Mouse (Mus musculus) testis, adult 2 months (tissue): Measurements from ENCODE around the gene Pcnx2. TPM values are rescaled to one million over a fixed set of nuclear protein-coding genes. Genes with fewer than 3 reads are reported as not detected.

Source experiments
- H3K27ac ChIP-seq: fragments of 200-500 bp; 2 replicates; pipeline ENCODE4 v1.5.1; 2012; ENCODE audit warnings: low read depth, low read length; ENCODE audit not compliant: control insufficient read depth, insufficient read depth
- H3K27me3 ChIP-seq: fragments of 200-500 bp; 2 replicates; pipeline ENCODE4 v1.6.1; 2012; ENCODE audit warnings: mild to moderate bottlenecking, low read length, moderate library complexity; ENCODE audit not compliant: control insufficient read depth, insufficient read depth
- H3K36me3 ChIP-seq: fragments of 200-500 bp; 2 replicates; pipeline ENCODE4 v1.6.1; 2012; ENCODE audit warnings: mild to moderate bottlenecking, low read length; ENCODE audit not compliant: control insufficient read depth, insufficient read depth
- H3K4me1 ChIP-seq: fragments of 200-500 bp; 2 replicates; pipeline ENCODE4 v1.6.1; 2012; ENCODE audit warnings: low read length; ENCODE audit not compliant: control insufficient read depth, insufficient read depth
- H3K4me3 ChIP-seq: fragments of 200-500 bp; 2 replicates; pipeline ENCODE4 v1.5.1; 2012; ENCODE audit warnings: low read depth, mild to moderate bottlenecking, low read length, moderate library complexity, mixed read lengths; ENCODE audit not compliant: control insufficient read depth
- CTCF ChIP-seq: fragments of 200-500 bp; IDR thresholded peaks from 2 replicates; pipeline ENCODE4 v1.5.1; 2012; ENCODE audit warnings: low read depth, mild to moderate bottlenecking, inconsistent platforms, low read length, moderate library complexity; ENCODE audit not compliant: control insufficient read depth, insufficient read depth, insufficient replicate concordance
- POLR2A ChIP-seq: fragments of 200-500 bp; IDR thresholded peaks from 2 replicates; pipeline ENCODE4 v1.6.1; 2012; ENCODE audit warnings: low read depth, mild to moderate bottlenecking, inconsistent platforms, low read length, moderate library complexity; ENCODE audit not compliant: control insufficient read depth
- polyA plus RNA-seq: library from polyadenylated mRNA; depleted of rRNA; stranded (reverse); fragments of >200 nt; gene quantifications from 2 replicates; pipeline ENCODE4 v1.2.3, GENCODE M21; 2012; rRNA removed

Gene Pcnx2
- polyA plus RNA-seq: 8.4 and 12.0 TPM in 2 replicates

DNA sequence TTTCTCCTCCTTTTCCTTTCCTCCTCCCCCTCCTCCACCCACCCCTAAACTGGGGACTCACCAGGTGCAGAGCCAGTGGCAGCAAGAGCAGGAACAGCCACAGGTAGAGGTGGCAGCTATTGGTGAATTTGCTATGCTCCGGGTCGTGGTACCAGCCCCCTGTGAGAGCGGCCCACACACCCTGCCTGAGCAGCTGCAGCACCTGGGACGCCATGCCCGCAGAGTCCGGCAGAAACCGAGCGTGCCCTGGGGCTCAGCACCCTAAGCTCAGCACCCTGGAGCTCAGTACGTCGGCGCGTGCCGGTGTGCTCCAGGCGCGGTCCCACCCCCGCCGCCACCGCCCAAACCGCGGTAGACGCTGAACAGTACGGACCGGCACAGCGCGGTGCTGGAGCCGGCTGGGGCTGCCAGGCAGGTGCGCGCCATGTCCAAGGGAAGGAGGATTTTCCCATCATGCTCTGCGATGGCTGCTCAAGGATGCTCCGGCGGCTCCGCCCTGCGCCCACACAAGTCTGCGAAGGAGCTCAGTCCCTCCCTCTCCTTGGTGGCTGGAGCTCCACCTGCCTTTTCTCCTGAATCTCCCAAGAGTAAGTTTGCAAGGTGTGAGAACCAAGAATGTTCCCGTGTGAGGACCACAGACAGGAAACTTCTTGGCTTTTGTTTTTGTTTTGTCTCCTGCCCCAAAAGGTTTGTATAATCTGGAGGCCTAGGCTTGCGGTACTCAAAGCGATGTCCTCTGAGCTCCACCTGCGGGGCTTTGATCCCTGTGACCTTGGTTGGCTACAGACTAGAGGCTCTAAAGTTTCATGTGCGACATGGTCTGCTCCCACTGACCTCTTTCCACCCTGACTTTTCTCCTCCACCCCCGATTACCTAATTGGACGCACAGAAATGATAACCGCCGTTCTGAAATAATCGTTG is at the start of gene Pcnx2:
Gene Pcnx2 (minus strand): TSS at position 450 of the 921 bp plus-strand sequence.
- Histone ChIP-seq H3K4me3 (no peak within 1 kb of the TSS; the same call in 1 of the 2 replicates), H3K27me3 (0 out of 2 replicates have a peak, but pooled peaks cover 2% of the 10 kb centered on the region), H3K36me3 (no peaks in the 10 kb centered on the region), H3K4me1 (peaks cover 5% of the 10 kb centered on the region), H3K27ac (no peak within 1 kb of the TSS)
- TF ChIP-seq CTCF: no peak
- TF ChIP-seq POLR2A: no peak

DNA sequence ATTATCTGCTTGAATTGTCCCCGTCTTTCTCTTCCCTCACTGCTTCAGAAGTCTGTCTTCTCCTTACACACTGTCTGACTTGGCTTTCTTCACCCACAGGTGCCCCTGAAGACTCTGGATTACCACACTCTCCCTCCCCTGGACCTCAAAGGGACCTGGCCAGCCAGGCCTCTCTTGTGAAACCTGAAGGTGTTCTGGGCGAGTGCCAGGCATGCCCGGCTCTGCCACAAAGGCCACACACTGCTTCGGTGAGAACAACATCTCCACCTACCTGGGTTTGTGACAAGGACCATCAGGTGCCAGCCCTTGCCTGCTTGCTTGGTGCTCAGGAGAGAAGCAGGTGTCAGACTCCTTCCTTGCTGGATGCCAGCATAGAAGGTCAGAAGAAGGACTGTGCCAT is 46.4 kb upstream of the Pcnx2 start:
- Histone ChIP-seq H3K4me3 (no peak overlapping the region), H3K27ac (no peak overlapping the region), H3K4me1 (no peaks in the 10 kb centered on the region), H3K27me3 (no peaks in the 10 kb centered on the region), H3K36me3 (no peaks in the 10 kb centered on the region)
- no peak for TF ChIP-seq POLR2A
- no peak for TF ChIP-seq CTCF

DNA sequence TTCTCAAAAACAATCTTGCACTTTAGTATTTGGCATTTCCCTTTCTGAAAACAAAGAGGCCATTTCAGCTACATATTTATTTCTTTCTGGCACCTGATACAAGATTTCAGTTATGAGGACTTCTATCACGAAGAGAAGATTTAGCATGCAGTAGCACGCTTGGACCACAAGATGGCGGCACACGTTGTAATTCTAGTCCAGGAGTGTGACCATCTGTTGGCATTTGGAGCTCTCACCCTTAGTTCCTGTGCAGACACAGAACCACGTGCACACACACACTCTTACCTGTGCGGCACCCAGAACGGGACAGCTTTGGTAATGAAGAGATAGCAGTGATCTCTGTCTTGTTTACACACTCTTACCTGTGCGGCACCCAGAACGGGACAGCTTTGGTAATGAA is 37.5 kb upstream of the Pcnx2 start:
- TF ChIP-seq CTCF (peak; percentile 63; the same call in 1 of the 2 replicates), POLR2A (no peak)
- Histone ChIP-seq H3K36me3 (no peaks in the 10 kb centered on the region), H3K27ac (no peak overlapping the region), H3K4me1 (peaks cover 9% of the 10 kb centered on the region), H3K27me3 (no peaks in the 10 kb centered on the region), H3K4me3 (no peak overlapping the region)

DNA sequence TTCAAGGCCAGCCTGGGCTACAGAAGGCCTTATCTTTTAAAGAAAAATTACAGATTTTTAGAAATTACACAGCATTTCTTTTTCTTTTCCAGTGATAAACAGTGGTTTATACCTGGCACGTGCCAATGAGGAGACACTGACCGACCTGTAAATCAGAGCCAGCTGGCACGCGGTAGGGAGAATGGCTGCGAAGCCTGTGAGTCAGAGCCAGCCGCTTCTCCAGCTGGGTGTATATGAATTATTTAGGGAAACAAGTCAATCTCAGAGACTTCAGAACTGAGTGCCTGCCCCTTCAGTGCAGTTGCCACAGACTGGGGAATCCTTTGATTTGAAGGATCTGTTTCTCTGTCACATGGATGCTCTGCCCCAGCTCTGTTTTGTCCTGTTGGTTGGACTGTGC is 33.7 kb upstream of the Pcnx2 start:
- H3K4me1 ChIP-seq: peaks cover 9% of the 10 kb centered on the region
- no peaks in the 10 kb centered on the region for H3K27me3 ChIP-seq
- H3K36me3 ChIP-seq: no peaks in the 10 kb centered on the region
- no peak overlapping the region for H3K4me3 ChIP-seq
- TF ChIP-seq CTCF: no peak
- no peak for TF ChIP-seq POLR2A
- H3K27ac ChIP-seq: no peak overlapping the region

DNA sequence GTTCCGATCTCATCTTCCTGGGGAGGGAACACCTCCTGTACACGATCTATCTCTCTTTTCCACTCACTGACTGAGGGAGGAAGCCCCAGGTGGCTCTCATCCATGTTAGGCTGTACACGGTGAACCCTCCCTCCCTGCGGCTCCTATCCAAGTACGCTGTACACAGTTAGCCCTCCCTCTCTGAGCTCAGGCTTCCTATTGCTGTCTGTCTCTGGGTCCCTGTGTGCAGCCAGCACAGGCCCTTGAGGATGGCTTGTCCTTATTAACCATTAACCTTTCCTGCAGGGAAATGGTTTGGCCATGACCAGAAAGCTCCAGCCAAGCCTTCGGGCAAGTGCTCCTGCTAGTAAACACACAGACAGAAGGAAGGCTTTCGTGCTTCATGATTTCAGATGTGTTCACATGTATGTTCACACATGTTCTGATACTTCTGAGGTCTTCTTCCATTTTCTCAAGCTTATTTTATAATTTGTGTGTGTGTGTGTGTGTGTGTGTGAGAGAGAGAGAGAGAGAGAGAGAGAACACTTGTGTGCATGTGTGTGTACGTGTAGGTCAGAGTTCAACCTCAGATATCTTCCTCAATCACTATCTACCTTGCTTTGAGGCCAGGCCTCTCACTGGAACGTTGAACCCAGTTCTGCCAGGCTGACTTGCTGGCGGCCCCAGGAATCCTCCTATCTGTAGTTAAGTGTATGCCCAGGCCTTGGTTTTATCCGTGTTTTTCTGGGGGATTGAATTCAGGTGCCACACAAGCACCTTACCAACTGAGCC is 32.3 kb upstream of the Pcnx2 start:
- TF ChIP-seq POLR2A: no peak
- no peak for TF ChIP-seq CTCF
- H3K27me3 ChIP-seq: no peaks in the 10 kb centered on the region
- no peaks in the 10 kb centered on the region for H3K36me3 ChIP-seq
- no peak overlapping the region for H3K27ac ChIP-seq
- H3K4me3 ChIP-seq: no peak overlapping the region
- peaks cover 9% of the 10 kb centered on the region for H3K4me1 ChIP-seq

DNA sequence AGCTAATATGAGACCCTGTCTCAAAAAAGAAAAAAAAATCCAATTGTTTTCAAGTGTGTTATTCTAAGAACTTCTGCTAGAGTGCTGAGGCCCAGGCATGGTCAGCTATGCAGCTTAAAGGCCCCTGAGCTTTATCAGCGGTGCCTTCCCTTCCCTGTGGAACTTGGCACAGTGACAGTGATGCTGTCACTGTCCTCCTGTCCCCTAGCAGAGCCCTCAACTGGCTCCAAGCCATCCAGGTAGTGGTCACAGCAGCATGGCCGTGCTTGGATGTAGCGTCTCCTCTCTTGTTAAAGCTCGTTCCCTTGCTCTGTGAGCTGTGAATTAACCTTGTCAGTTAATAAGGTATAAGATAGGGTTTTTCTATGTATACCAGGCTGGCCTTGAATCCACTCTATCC is 28.5 kb upstream of the Pcnx2 start:
- no peak overlapping the region for H3K4me3 ChIP-seq
- H3K27me3 ChIP-seq: no peaks in the 10 kb centered on the region
- TF ChIP-seq POLR2A: no peak
- no peak for TF ChIP-seq CTCF
- no peaks in the 10 kb centered on the region for H3K36me3 ChIP-seq
- H3K4me1 ChIP-seq: no peaks in the 10 kb centered on the region
- no peak overlapping the region for H3K27ac ChIP-seq

DNA sequence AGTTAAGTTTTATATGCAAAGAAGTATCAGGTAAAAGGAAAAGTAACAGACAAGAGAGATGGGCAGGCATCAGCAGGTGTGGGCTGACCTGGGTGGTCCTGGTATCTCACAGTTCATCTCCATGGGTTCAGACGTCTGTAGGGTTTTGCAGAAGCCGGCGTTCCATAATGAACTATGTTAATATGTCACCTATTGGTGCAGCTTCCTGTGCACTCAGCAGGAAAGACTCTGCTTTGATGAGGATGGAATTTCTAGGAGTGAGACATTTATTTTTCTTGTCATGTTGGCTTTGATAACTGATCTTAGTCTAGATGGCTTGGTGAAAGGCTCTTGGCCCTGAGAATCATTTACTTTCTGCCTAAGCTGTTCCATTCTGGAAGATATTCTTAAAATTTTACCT is 24.2 kb upstream of the Pcnx2 start:
- TF ChIP-seq POLR2A (no peak), CTCF (no peak)
- Histone ChIP-seq H3K27me3 (no peaks in the 10 kb centered on the region), H3K4me1 (no peaks in the 10 kb centered on the region), H3K4me3 (no peak overlapping the region), H3K27ac (no peak overlapping the region), H3K36me3 (no peaks in the 10 kb centered on the region)
